Mouse (Mus musculus): ENCODE measurements around the gene Dtnbp1. TPM values are rescaled to one million over a fixed set of nuclear protein-coding genes. Genes with fewer than 3 reads are reported as not detected.

The Dtnbp1 gene
- polyA plus RNA-seq, 1 experiment from 2014 or later, result 84.2 TPM

DNA sequence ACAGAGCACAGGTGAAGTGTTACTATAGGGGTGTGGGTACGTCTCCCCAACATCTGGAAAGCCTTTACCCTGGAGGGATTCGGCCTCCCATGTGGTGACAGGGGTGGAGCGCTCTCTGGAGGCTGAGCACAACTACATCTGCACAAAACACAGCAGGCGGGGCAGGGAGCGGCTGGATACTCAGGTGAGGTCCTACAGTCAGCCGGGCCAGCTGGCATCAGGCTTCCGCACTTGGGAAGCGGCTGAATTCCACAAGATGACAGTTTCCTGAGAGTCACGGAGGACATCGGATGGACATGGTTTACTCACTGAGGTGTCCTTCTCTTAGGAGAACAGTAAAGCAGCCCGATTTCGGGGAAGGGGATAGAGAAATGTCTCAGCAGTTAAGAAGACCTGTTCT lies 2.7 kb downstream of the Dtnbp1 start:
- Histone ChIP-seq H3K36me3 (peaks cover 6% of the 10 kb centered on the region; the same call in 1 of the 2 replicates), H3K27ac (no peak overlapping the region), H3K4me1 (peaks cover 13% of the 10 kb centered on the region), H3K9ac (no peak overlapping the region), H3K4me2 (replicated peaks) (no peak overlapping the region), H3K4me3 (no peak overlapping the region), H3K9me3 (no peaks in the 10 kb centered on the region), H3K27me3 (no peaks in the 10 kb centered on the region)
- 90% methylated on average over 12 of the region's 12 CpGs for WGBS
- no peak for ATAC-seq (ENCODE audit: insufficient number of reproducible peaks, insufficient read depth, low FRiP score, low TSS enrichment)

GRCm38 (mm10) chr13:44996339-44996738 lies 5.6 kb downstream of the Dtnbp1 start:
- no peak overlapping the region for H3K9ac ChIP-seq
- 87% methylated on average over 5 of the region's 5 CpGs for WGBS
- no peak overlapping the region for H3K4me2 ChIP-seq (replicated peaks)
- H3K27me3 ChIP-seq, result no peaks in the 10 kb centered on the region
- no peak overlapping the region for H3K27ac ChIP-seq
- H3K9me3 ChIP-seq, result no peaks in the 10 kb centered on the region
- H3K4me3 ChIP-seq, result no peak overlapping the region
- peaks cover 12% of the 10 kb centered on the region; the same call in 1 of the 2 replicates for H3K36me3 ChIP-seq
- no peak for ATAC-seq (ENCODE audit: insufficient number of reproducible peaks, insufficient read depth, low FRiP score, low TSS enrichment)
- peaks cover 7% of the 10 kb centered on the region; the same call in 1 of the 2 replicates for H3K4me1 ChIP-seq

DNA sequence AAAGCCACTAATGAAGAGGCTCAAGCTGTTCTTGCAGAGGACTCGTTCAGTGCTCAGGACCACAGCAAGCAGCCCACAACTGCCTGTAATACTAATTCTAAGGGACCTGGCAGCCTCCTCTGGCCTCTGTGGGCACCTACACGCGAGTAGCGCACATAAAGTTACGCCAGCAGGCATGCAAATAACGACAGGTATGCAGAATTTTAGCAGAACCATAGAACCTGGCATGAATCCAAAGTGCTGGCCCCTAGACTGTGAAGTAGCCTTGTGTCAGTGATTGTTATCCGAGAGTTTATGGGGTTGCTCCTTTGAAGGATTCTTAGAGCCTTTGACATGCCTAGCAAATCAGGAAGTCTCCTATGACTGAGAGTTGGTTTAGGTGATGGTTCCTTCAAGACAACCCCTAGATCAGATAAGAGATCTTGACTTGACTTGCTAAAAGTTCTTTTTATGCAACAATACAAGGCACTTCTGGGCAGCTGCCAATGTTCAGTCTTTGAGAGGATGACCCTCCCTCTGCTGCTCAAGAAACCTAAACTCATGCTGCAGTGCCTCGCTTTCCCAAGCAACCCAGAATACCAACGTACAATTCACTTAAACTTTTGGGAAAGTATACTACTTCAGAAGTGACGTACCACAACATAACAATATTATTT lies 9.3 kb downstream of the Dtnbp1 start:
- no peaks in the 10 kb centered on the region for H3K9me3 ChIP-seq
- H3K9ac ChIP-seq, result no peak overlapping the region
- H3K4me1 ChIP-seq, result no peaks in the 10 kb centered on the region
- no peak for ATAC-seq (ENCODE audit: insufficient number of reproducible peaks, insufficient read depth, low FRiP score, low TSS enrichment)
- H3K27me3 ChIP-seq, result no peaks in the 10 kb centered on the region
- 91% methylated on average over 10 of the region's 10 CpGs for WGBS
- no peak overlapping the region for H3K27ac ChIP-seq
- 0 out of 2 replicates have a peak, but pooled peaks cover 19% of the 10 kb centered on the region for H3K36me3 ChIP-seq
- no peak overlapping the region for H3K4me2 ChIP-seq (replicated peaks)
- H3K4me3 ChIP-seq, result no peak overlapping the region

GRCm38 (mm10) chr13:44991936-44992335 lies 10.0 kb downstream of the Dtnbp1 start:
- Histone ChIP-seq H3K27ac (no peak overlapping the region), H3K9ac (no peak overlapping the region), H3K4me1 (no peaks in the 10 kb centered on the region), H3K36me3 (0 out of 2 replicates have a peak, but pooled peaks cover 25% of the 10 kb centered on the region), H3K9me3 (no peaks in the 10 kb centered on the region), H3K4me2 (replicated peaks) (no peak overlapping the region), H3K27me3 (no peaks in the 10 kb centered on the region), H3K4me3 (no peak overlapping the region)
- 85% methylated on average over 4 of the region's 4 CpGs for WGBS
- no peak for ATAC-seq (ENCODE audit: insufficient number of reproducible peaks, insufficient read depth, low FRiP score, low TSS enrichment)

GRCm38 (mm10) chr13:44990073-44990682 lies 11.8 kb downstream of the Dtnbp1 start:
- no peak overlapping the region for H3K4me3 ChIP-seq
- H3K9ac ChIP-seq, result no peak overlapping the region
- no peak for ATAC-seq (ENCODE audit: insufficient number of reproducible peaks, insufficient read depth, low FRiP score, low TSS enrichment)
- no peaks in the 10 kb centered on the region for H3K9me3 ChIP-seq
- no peak overlapping the region for H3K4me2 ChIP-seq (replicated peaks)
- peaks cover 3% of the 10 kb centered on the region; the same call in 1 of the 2 replicates for H3K4me1 ChIP-seq
- peaks cover 32% of the 10 kb centered on the region; the same call in 1 of the 2 replicates for H3K36me3 ChIP-seq
- no peak overlapping the region for H3K27ac ChIP-seq
- 89% methylated on average over 7 of the region's 7 CpGs for WGBS
- H3K27me3 ChIP-seq, result no peaks in the 10 kb centered on the region

GRCm38 (mm10) chr13:44986352-44986751 lies 15.6 kb downstream of the Dtnbp1 start:
- H3K36me3 ChIP-seq, result peaks cover 26% of the 10 kb centered on the region; the same call in 1 of the 2 replicates
- H3K9me3 ChIP-seq, result no peaks in the 10 kb centered on the region
- H3K4me1 ChIP-seq, result peaks cover 3% of the 10 kb centered on the region; the same call in 1 of the 2 replicates
- H3K9ac ChIP-seq, result no peak overlapping the region
- H3K27ac ChIP-seq, result no peak overlapping the region
- no peak for ATAC-seq (ENCODE audit: insufficient number of reproducible peaks, insufficient read depth, low FRiP score, low TSS enrichment)
- no peak overlapping the region for H3K4me2 ChIP-seq (replicated peaks)
- WGBS, result 70% methylated on average over 2 of the region's 2 CpGs
- H3K27me3 ChIP-seq, result no peaks in the 10 kb centered on the region
- no peak overlapping the region for H3K4me3 ChIP-seq

DNA sequence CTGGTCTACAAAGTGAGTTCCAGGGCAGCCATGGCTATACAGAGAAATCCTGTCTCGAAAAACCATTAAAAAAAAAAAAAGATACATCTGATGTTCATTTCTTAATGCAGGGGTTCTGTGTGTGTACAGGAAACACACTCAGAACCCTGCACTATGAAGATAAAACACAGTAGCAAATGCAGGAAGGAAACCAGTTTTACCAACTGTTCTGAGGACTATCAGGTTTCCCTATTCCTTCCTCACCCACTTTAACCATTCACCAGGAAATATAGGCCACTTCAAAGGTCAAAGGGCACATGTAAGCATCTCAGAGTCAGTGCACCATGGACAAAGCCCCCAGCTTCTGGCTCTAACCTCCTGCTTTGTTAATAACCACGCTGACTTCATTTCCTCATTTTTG lies 16.6 kb downstream of the Dtnbp1 start:
- H3K27me3 ChIP-seq, result no peaks in the 10 kb centered on the region
- peaks cover 3% of the 10 kb centered on the region; the same call in 1 of the 2 replicates for H3K4me1 ChIP-seq
- H3K4me2 ChIP-seq (replicated peaks), result no peak overlapping the region
- 54% methylated on average over 2 of the region's 2 CpGs for WGBS
- no peak overlapping the region for H3K4me3 ChIP-seq
- no peak overlapping the region for H3K27ac ChIP-seq
- H3K36me3 ChIP-seq, result peaks cover 29% of the 10 kb centered on the region
- no peaks in the 10 kb centered on the region for H3K9me3 ChIP-seq
- no peak for ATAC-seq (ENCODE audit: insufficient number of reproducible peaks, insufficient read depth, low FRiP score, low TSS enrichment)
- no peak overlapping the region for H3K9ac ChIP-seq

DNA sequence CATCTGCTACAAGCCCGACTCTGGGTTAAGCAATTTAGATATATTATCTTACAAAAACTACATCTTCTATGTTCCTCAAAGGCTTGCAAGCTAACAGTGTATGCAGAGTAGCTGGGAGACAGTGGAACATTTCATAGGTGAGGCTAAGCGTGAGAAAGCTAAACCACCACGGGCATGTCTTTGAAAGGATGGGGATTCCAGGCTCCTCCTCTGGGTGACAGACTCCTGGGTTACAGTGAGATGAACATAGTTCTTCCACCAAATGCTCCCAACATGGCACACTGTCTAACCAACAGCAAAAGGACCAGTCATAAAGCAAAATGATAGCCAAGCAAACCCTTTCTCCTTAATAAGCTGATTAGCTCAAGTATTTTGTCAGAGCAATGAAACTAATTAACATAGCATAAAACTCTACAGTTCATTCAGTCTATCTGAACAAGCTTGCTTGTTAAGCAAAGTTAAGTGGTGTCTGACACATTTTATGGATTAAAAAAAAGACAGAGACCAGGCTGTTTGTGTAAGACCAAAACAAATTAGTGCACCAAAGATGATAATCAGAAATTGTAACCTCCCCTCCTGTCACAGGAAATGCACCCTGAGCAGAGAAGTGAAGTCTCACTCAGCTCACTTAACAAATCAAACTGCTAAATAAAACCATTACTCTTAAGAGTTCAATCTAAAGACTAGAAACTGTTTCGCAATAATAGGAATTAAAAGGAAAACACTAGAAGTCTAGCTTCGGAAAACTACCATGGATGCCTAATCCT lies 18.1 kb downstream of the Dtnbp1 start:
- Histone ChIP-seq H3K4me1 (peaks cover 3% of the 10 kb centered on the region; the same call in 1 of the 2 replicates), H3K27me3 (no peaks in the 10 kb centered on the region), H3K9ac (no peak overlapping the region), H3K4me3 (no peak overlapping the region), H3K36me3 (peaks cover 24% of the 10 kb centered on the region), H3K27ac (no peak overlapping the region), H3K9me3 (no peaks in the 10 kb centered on the region), H3K4me2 (replicated peaks) (no peak overlapping the region)
- no peak for ATAC-seq (ENCODE audit: insufficient number of reproducible peaks, insufficient read depth, low FRiP score, low TSS enrichment)
- 81% methylated on average over 5 of the region's 5 CpGs for WGBS

- Histone ChIP-seq H3K9me3 (no peaks in the 10 kb centered on the region), H3K4me2 (replicated peaks) (no peak overlapping the region), H3K27me3 (no peaks in the 10 kb centered on the region), H3K27ac (no peak overlapping the region), H3K36me3 (peaks cover 17% of the 10 kb centered on the region), H3K4me3 (no peak overlapping the region), H3K9ac (no peak overlapping the region), H3K4me1 (peaks cover 3% of the 10 kb centered on the region; the same call in 1 of the 2 replicates)
- no peak for ATAC-seq (ENCODE audit: insufficient number of reproducible peaks, insufficient read depth, low FRiP score, low TSS enrichment)
- WGBS, result 78% methylated on average over 7 of the region's 7 CpGs
Observed at GRCm38 (mm10) chr13:44982799-44983198, 19.1 kb downstream of the Dtnbp1 start.

- 91% methylated on average over 7 of the region's 7 CpGs for WGBS
- Histone ChIP-seq H3K4me2 (replicated peaks) (no peak overlapping the region), H3K27ac (no peak overlapping the region), H3K36me3 (peaks cover 3% of the 10 kb centered on the region; the same call in 1 of the 2 replicates), H3K27me3 (no peaks in the 10 kb centered on the region), H3K9ac (no peak overlapping the region), H3K4me1 (no peaks in the 10 kb centered on the region; the same call in 1 of the 2 replicates), H3K9me3 (no peaks in the 10 kb centered on the region), H3K4me3 (no peak overlapping the region)
- ATAC-seq (ENCODE audit: insufficient number of reproducible peaks, insufficient read depth, low FRiP score, low TSS enrichment), result no peak
Observed at GRCm38 (mm10) chr13:44979433-44979832, 22.5 kb downstream of the Dtnbp1 start.

- Histone ChIP-seq H3K27me3 (no peaks in the 10 kb centered on the region), H3K9me3 (no peaks in the 10 kb centered on the region), H3K4me3 (no peak overlapping the region), H3K4me2 (replicated peaks) (no peak overlapping the region), H3K27ac (no peak overlapping the region), H3K36me3 (peaks cover 3% of the 10 kb centered on the region; the same call in 1 of the 2 replicates), H3K9ac (no peak overlapping the region), H3K4me1 (no peaks in the 10 kb centered on the region; the same call in 1 of the 2 replicates)
- WGBS, result 81% methylated on average over 2 of the region's 2 CpGs
- ATAC-seq (ENCODE audit: insufficient number of reproducible peaks, insufficient read depth, low FRiP score, low TSS enrichment), result no peak
Observed at GRCm38 (mm10) chr13:44977483-44978141, 24.3 kb downstream of the Dtnbp1 start.
